In the genomic region with DNA sequence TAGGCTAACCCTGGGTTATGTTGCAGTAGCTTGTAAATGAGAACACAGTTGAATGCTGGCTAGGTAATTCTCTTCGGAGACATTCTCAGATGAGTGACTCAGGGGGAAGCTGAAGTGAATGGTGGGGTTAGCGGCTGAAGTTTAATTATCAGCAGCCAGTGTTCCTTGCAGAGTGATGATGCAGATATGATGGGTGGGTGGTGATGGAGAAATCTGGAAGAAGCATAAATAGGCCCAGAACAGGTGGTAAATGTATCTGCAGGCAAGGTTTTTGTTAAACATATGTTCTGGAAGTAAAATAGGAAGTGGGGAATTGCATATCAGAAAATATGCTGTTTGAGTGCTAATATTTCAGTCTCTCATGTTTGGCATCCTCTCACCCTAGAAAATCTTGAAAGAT, we compare ENCODE assay signal across 29 mouse cellular contexts.
DNase-seq lines count a peak whose midpoint lies in the region; TF ChIP-seq lines count a peak whose summit lies in the region.
"Had no signal": no experiment of that assay in that cellular context is flagged by ENCODE, and none has a peak within 500 bp of the region (broad histone marks: within the 10 kb centered on the region; RNA-seq: fewer than 3 reads in every experiment).

No protein-coding gene starts in this region.

- intact Hi-C loops in left cerebral cortex, postnatal 4 days (cut with DNase I) = no loop called here

- no peak for TF ChIP-seq CTCF in layer of hippocampus, adult 2 months (conservative IDR thresholded peaks at IDR 0.05)

- DNase-seq in left cerebral cortex, adult 11 months (ENCODE audit: low spot score) = peak; percentile 23
- DNase-seq in left cerebral cortex, postnatal 4 days = no peak
- DNase-seq in brain, adult 2 months (ENCODE audit: low read depth, low spot score) = peak; percentile 69
- DNase-seq in layer of hippocampus, adult 2 months (ENCODE audit: low spot score in 2 of 2) = peak; percentile 13 to 42
- peak; percentile 20 to 36 for DNase-seq in right cerebral cortex, postnatal 10 days (ENCODE audit: low spot score in 2 of 2)
- DNase-seq in kidney, postnatal 10 days = no peak
- no peak for DNase-seq in embryo, embryonic 10 days (ENCODE audit: low spot score)
- DNase-seq: adrenal gland, postnatal 25 days; B cell, adult 2 months; cerebellum, adult 18-20 months; cerebellum, postnatal 10 days; gastrocnemius, postnatal 36 days; heart, adult 2 months; heart, postnatal 4 days; kidney, adult 11 months; kidney, postnatal 25 days; liver; lung, adult 2 months; lung, postnatal 10 days; retina, postnatal 1 day; spleen, adult 18-20 months; thymus, adult 18-20 months; thymus, postnatal 25 days had no signal

- H3K4me3 ChIP-seq in layer of hippocampus, adult 2 months = no peak overlapping the region
- H3K4me3 ChIP-seq: erythroblast, embryonic 14.5 days; heart, adult 2 months; heart, embryonic 12.5 days; midbrain, embryonic 15.5 days; neural tube, embryonic 15.5 days had no signal

- H3K27ac ChIP-seq in layer of hippocampus, adult 2 months = no peak overlapping the region
- H3K27ac ChIP-seq: heart, adult 2 months; hindbrain, embryonic 14.5 days; liver, embryonic 14.5 days; midbrain, embryonic 15.5 days; neural tube, embryonic 15.5 days had no signal

Comparison
In these comparisons a context has a peak if more than half of its experiments do, and no peak if none do; other contexts are left out.
1. DNase-seq: peak in left cerebral cortex, adult 11 months (single experiment), brain, adult 2 months (single experiment), layer of hippocampus, adult 2 months (2 of 2) and right cerebral cortex, postnatal 10 days (2 of 2); none in left cerebral cortex, postnatal 4 days (single experiment), kidney, postnatal 10 days (single experiment) and embryo, embryonic 10 days (single experiment).